Mouse (Mus musculus) midbrain, embryonic 12.5 days (tissue): ENCODE results near the gene Gm21190. TPM values are rescaled to one million over a fixed set of nuclear protein-coding genes. Genes with fewer than 3 reads are reported as not detected.
"Not testable (repeated sequence)": the region's sequence is repeated elsewhere in the genome, so short reads cannot be mapped to it uniquely, and the experiment has no call there.

ENCODE experiments used
- ATAC-seq: fragments of 200-750 bp; cut with Nextera tagmentation; 2 replicates; pipeline ENCODE4 v1.8.0; 2017; ENCODE audit warnings: low read depth, moderate TSS enrichment, moderate library complexity; ENCODE audit not compliant: low FRiP score
- H3K27ac ChIP-seq: fragments of 300-500 bp; sonication (generic); replicated peaks from 2 replicates; pipeline ENCODE4 v1.5.1; 2016; ENCODE audit warnings: mild to moderate bottlenecking
- H3K27me3 ChIP-seq: fragments of 300-500 bp; sonication (generic); 2 replicates; pipeline ENCODE4 v1.6.1; 2016; ENCODE audit warnings: mild to moderate bottlenecking
- H3K36me3 ChIP-seq: fragments of 300-500 bp; sonication (generic); 2 replicates; pipeline ENCODE4 v1.6.1; 2016
- H3K4me1 ChIP-seq: fragments of 300-500 bp; sonication (generic); 2 replicates; pipeline ENCODE4 v1.6.1; 2016
- H3K4me2 ChIP-seq: fragments of 300-500 bp; sonication (generic); replicated peaks from 2 replicates; pipeline ENCODE4 v1.6.1; 2016; ENCODE audit warnings: mild to moderate bottlenecking, moderate library complexity
- H3K4me3 ChIP-seq: fragments of 300-500 bp; sonication (generic); 2 replicates; pipeline ENCODE4 v1.5.1; 2016; ENCODE audit warnings: mild to moderate bottlenecking
- H3K9ac ChIP-seq: fragments of 300-500 bp; sonication (generic); replicated peaks from 2 replicates; pipeline ENCODE4 v1.6.1; 2016; ENCODE audit warnings: mild to moderate bottlenecking, moderate library complexity
- H3K9me3 ChIP-seq: fragments of 300-500 bp; sonication (generic); 2 replicates; pipeline ENCODE4 v1.6.1; 2016; ENCODE audit warnings: mild to moderate bottlenecking
- WGBS: fragments of 180-500 bp; shearing (Covaris S2); methylation state at CpG from one replicate; pipeline ENCODE4 v1.1.7; 2016; 5-methylcytosine and 5-hydroxymethylcytosine counted together
- polyA plus RNA-seq: library from polyadenylated mRNA; unstranded; fragments of >200 nt; fragmentation: Nextera tagmentation; extraction: Ambion mirVana; gene quantifications from 2 replicates; pipeline ENCODE4 v1.2.1, GENCODE M21; 2016

The Gm21190 gene
- polyA plus RNA-seq = not detected in 2 replicates

DNA sequence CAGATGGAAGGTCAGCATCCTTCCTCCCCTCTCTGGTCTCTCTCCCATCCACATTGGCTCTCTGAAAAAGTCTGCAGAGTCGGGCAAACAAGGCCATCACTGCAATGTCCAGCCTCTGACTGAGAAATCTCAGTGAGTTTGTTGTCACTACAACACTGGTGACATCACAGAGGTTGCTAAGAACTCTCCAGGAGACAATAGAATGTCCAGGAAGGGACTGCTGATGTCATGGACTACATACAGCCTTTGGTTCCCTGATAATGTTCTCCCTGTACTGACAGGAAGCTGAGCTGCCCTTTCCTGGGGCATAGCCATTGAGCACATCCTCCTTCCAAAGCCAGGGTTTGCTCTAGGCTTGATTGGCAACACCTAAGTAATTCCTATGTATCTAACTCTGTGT is at the start of gene Gm21190:
Gene Gm21190 (minus strand): TSS at position 101 of the 400 bp plus-strand sequence.
- H3K4me2 ChIP-seq, H3K4me3 ChIP-seq, H3K27ac ChIP-seq, H3K36me3 ChIP-seq, H3K27me3 ChIP-seq, H3K9ac ChIP-seq, H3K4me1 ChIP-seq, ATAC-seq: not testable (repeated sequence)
- 33% methylated on average over 1 of the region's 1 CpGs for WGBS
- peaks cover 36% of the 10 kb centered on the region for H3K9me3 ChIP-seq

DNA sequence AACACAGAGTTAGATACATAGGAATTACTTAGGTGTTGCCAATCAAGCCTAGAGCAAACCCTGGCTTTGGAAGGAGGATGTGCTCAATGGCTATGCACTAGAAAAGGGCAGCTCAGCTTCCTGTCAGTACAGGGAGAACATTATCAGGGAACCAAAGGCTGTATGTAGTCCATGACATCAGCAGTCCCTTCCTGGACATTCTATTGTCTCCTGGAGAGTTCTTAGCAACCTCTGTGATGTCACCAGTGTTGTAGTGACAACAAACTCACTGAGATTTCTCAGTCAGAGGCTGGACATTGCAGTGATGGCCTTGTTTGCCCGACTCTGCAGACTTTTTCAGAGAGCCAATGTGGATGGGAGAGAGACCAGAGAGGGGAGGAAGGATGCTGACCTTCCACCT is 48.0 kb upstream of the Gm21190 start, which contains the start of gene Gm21083:
Gene Gm21083 (plus strand): TSS at position 301 of the 400 bp plus-strand sequence.
- not testable (repeated sequence) for H3K27me3 ChIP-seq, ATAC-seq, H3K9ac ChIP-seq, H3K4me3 ChIP-seq, H3K27ac ChIP-seq, H3K4me2 ChIP-seq, H3K36me3 ChIP-seq, H3K4me1 ChIP-seq
- WGBS = no CpG with 5 or more reads among the region's 1 CpGs
- H3K9me3 ChIP-seq = peaks cover 18% of the 10 kb centered on the region

DNA sequence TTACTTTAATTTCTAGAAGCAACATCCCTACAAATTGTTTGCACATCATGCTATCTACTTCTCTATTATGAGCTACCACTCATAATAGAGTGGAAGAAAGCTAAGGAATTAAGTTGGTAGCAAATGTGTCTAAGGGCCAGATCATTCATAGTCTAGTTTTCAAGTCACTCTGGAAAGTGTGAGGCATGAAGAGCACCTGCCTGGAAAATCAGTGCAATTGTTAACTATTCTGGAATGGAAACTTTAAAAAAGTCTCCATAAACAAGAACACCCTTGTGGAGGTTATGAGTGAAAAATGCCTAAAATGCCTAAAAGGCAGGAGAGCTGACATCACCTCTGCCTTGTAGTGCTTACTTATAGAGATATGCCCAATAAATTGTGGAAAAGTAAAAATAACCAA is 44.7 kb upstream of the Gm21190 start:
- not testable (repeated sequence) for H3K4me1 ChIP-seq, ATAC-seq, H3K4me3 ChIP-seq, H3K4me2 ChIP-seq, H3K27ac ChIP-seq, H3K9ac ChIP-seq, H3K27me3 ChIP-seq, H3K36me3 ChIP-seq
- H3K9me3 ChIP-seq = peaks cover 15% of the 10 kb centered on the region

DNA sequence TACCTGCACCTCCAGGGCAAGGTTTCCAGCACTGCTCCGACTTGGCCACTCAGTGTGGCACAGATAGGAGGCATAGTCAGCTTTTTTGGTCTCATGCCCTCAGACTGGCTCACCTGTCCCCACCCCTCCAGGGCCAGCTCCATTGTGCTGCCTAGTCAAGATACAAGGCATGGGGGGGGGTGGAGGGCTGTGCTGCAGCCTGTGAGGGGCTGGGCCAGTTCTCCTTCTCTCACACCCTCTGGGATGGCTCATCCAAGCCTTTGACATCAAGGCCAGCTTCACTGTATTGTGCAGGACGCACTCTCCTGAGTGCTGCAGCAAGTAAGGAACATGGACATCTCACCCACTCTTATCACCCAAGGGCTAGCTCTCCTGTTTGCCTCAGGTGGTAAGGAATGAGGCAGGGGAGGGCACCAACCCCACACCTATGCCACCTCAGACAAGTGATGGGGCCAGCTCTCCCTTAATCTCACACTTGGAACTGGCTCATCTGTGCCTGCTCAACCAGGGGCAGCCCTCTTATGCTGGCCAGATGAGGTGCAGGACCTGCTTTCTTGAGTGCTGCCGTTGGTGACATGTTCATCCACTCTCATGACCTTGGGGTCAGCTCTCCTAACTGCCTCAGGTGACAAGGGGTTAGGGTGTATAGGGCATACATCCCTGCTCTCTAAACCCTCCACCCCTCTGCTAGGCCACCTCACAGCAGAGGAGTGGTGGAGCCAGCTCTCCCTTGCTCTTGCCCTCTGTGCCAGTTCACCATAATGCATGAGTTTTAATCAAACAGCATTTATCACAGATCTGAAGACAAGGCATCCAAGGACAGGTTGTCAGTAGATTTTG is 32.6 kb upstream of the Gm21190 start:
- not testable (repeated sequence) for H3K9ac ChIP-seq, H3K27ac ChIP-seq, H3K4me2 ChIP-seq, H3K4me3 ChIP-seq, H3K36me3 ChIP-seq, H3K4me1 ChIP-seq, H3K27me3 ChIP-seq
- ATAC-seq = peak; percentile 42
- H3K9me3 ChIP-seq = peaks cover 20% of the 10 kb centered on the region
- 81% methylated on average over 3 of the region's 3 CpGs for WGBS

DNA sequence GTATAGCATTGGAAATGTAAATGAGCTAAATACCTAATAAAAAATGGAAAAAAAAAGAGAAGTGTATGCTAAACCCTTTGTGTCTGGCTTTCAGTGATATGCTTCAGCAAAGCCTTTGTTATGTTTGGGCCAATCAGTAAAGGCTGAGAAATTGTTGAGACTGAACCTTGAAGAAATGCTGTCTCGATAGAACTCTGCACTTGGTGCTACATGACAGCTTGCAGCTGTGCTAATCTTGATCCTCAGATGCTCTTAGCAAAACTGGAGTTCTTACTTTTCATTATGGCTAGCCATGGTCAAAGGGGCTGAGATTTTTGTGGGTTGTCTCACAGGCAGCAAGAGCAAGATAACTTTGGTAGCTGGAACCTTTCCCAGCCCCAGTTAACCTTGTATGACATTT is 29.6 kb upstream of the Gm21190 start:
- H3K9me3 ChIP-seq = peaks cover 24% of the 10 kb centered on the region
- H3K27ac ChIP-seq, H3K4me1 ChIP-seq, H3K4me3 ChIP-seq, ATAC-seq, H3K9ac ChIP-seq, H3K27me3 ChIP-seq, H3K36me3 ChIP-seq, H3K4me2 ChIP-seq: not testable (repeated sequence)
- 68% methylated on average over 1 of the region's 1 CpGs for WGBS

DNA sequence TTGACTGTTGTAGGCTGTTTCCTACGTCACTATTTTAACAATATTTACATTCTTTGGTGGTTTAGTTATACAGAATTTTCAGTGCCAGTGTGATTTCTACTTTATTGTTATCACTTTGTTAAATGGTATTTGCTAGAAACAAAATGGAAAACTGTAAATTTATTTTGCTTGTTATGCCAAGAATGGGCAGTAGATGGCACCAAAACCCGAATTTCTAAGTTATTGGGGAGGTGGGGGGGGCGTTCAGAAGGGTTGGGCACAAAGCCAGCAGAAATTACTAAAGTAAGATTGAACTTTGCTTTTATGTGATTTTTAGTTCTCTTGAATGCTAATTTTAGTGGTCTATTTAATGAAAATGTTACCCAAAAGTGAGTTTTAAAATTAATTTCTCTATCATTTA is 20.6 kb upstream of the Gm21190 start:
- ATAC-seq, H3K27ac ChIP-seq, H3K36me3 ChIP-seq, H3K9ac ChIP-seq, H3K4me2 ChIP-seq, H3K27me3 ChIP-seq, H3K4me1 ChIP-seq, H3K4me3 ChIP-seq: not testable (repeated sequence)
- WGBS = 15% methylated on average over 3 of the region's 3 CpGs
- peaks cover 25% of the 10 kb centered on the region for H3K9me3 ChIP-seq

DNA sequence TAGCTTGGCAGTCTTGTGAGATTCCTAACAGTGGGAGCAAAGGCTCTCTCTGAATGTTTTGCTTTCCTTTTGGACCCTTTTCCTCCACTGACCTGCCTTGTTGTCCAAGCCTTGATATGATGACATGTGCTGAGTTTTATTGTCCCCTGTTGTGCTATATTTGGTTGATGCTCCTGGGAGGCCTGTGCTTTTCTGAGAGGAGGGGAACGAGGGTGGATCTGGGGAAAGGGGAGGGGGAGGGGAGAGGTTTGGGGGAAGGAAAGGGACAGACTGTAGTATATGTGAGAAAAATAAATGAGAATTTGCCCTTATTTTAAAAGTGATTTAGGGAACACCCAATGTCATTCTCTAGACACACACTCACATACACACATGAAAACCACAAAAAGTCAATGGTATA is 20.1 kb upstream of the Gm21190 start:
- not testable (repeated sequence) for H3K4me1 ChIP-seq, H3K27ac ChIP-seq, H3K4me2 ChIP-seq, ATAC-seq, H3K9ac ChIP-seq, H3K36me3 ChIP-seq, H3K27me3 ChIP-seq, H3K4me3 ChIP-seq
- 38% methylated on average over 1 of the region's 1 CpGs for WGBS
- peaks cover 24% of the 10 kb centered on the region for H3K9me3 ChIP-seq

DNA sequence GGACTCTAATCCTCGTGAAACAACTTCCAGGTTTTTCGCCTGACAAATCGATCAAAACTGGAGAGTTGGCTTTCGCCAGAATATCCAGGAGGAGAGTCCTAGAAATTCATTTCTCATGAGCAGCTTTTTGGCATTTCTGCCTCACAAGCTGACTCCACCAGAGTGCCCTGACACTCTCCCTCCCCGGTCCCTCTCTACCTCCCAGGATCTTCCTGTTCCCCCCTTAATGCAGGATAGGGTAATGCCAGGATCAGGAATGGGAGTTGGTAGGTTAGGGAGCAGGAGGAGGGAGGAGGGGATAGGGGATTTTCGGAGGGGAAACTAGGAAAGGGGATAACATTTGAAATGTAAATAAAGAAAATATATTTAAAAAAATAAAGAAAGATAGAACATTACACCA is 19.6 kb upstream of the Gm21190 start:
- not testable (repeated sequence) for H3K9ac ChIP-seq, H3K27ac ChIP-seq, ATAC-seq, H3K27me3 ChIP-seq, H3K4me3 ChIP-seq, H3K4me2 ChIP-seq, H3K4me1 ChIP-seq, H3K36me3 ChIP-seq
- 80% methylated on average over 6 of the region's 6 CpGs for WGBS
- H3K9me3 ChIP-seq = peaks cover 22% of the 10 kb centered on the region

DNA sequence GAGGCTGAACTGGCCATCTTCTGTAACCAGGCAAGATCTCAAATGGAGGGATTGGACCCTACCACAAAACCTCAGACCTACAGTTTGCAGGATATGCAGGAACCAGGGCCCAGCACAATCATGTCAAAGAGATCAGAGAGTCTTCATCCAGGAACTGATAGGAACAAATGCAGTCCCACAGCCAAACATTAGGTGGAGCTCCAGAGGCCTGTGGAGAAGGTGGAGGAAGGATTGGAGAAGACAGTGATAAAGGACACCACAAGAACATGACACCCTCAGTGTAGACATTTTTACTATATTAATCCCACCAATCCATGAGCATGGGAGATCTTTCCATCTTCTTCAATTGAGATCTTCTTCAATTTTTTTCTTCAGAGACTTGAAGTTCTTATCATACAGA is 6.6 kb downstream of the Gm21190 start:
- H3K4me1 ChIP-seq, H3K27ac ChIP-seq, H3K27me3 ChIP-seq, H3K36me3 ChIP-seq, ATAC-seq, H3K9ac ChIP-seq, H3K4me3 ChIP-seq, H3K4me2 ChIP-seq: not testable (repeated sequence)
- H3K9me3 ChIP-seq = peaks cover 19% of the 10 kb centered on the region

DNA sequence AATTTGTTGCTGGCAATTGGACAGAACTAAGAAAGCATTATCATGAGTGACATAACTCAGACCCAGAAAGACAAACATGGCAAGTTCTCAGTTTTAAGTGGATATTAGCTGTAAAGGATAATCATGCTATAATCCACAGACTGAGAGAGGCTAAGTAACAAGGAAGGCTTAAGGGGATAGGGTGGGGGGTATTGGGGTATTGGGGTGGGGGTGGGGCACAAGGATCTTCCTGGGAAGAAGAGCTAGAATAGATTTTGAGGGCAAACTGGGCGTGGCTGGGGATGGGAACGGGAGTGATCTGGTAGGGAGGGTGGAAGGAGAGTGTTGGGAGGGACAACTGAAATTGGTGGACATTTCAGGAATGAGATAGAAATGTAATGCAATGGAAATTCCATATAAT is 7.0 kb downstream of the Gm21190 start:
- not testable (repeated sequence) for H3K4me2 ChIP-seq, H3K27ac ChIP-seq, H3K4me3 ChIP-seq, H3K4me1 ChIP-seq, ATAC-seq, H3K9ac ChIP-seq, H3K27me3 ChIP-seq, H3K36me3 ChIP-seq
- 36% methylated on average over 2 of the region's 2 CpGs for WGBS
- peaks cover 16% of the 10 kb centered on the region for H3K9me3 ChIP-seq

DNA sequence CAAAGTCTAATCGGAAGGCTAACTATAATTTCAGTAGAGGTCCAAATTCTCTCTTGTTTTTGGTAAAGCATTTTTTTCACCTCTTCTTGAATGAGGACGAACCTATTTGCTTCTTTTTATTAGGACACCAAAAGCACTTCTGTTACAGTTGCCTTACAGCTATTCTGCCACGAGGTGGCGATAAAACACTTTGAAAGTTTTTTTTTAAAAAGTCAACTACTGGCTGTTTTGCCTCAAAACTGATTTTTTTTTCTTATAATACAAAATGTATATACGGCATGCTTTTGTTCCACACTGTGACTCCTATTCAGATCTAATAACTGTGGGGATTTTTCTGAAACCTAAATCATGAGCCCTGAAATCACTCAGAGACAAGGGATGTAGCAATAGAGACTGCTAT is 8.6 kb downstream of the Gm21190 start:
- not testable (repeated sequence) for H3K9me3 ChIP-seq, ATAC-seq, H3K36me3 ChIP-seq, H3K27me3 ChIP-seq, H3K27ac ChIP-seq, H3K4me3 ChIP-seq, H3K4me2 ChIP-seq, H3K9ac ChIP-seq, H3K4me1 ChIP-seq
- WGBS = 19% methylated on average over 5 of the region's 5 CpGs

DNA sequence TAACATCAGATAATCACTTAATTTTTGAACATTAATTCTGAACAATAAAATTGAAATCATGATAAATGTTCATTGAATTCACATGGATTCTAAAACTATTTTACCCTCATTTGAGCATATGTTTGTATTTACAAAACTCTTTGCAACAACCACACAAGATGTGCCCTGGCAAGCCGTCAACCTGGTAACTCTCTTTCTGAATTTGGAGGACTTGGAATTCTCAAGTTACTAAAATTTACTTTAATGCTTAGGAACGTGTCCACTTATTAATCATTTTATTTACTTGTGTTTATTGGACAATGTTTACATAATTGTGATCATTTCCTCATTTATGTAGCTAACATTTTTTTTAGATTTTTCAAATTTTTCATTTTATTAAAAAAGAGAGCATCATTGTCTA is 11.9 kb downstream of the Gm21190 start:
- H3K4me1 ChIP-seq, H3K9ac ChIP-seq, H3K27ac ChIP-seq, ATAC-seq, H3K4me2 ChIP-seq, H3K4me3 ChIP-seq, H3K36me3 ChIP-seq, H3K27me3 ChIP-seq: not testable (repeated sequence)
- H3K9me3 ChIP-seq = peaks cover 13% of the 10 kb centered on the region
- 77% methylated on average over 2 of the region's 2 CpGs for WGBS

DNA sequence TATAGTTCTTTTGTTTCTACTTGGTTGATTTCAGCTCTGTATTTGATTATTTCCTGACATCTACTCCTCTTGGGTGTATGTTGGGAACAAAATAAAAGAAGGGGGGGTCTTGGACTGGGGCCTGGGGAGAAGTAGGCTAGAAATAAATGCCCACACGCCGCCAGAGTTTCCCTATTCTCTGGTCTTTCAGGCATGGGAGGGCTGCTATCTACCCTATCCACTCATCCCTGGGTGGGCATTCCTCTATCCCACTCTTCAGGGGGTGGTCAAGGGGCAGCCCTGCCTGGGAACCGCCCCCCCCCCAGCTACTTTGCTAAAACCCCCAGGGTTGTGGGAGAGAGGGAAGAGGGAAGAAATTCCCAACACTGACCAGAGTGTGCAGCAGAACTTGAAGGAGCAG is 16.8 kb downstream of the Gm21190 start:
- not testable (repeated sequence) for H3K9ac ChIP-seq, H3K36me3 ChIP-seq, H3K4me2 ChIP-seq, H3K27me3 ChIP-seq, ATAC-seq, H3K4me1 ChIP-seq, H3K27ac ChIP-seq, H3K4me3 ChIP-seq
- 65% methylated on average over 3 of the region's 3 CpGs for WGBS
- peaks cover 30% of the 10 kb centered on the region for H3K9me3 ChIP-seq
